Mouse (Mus musculus) embryonic fibroblast, embryonic 13.5 days (primary cell): Measurements from ENCODE around the gene Syt2. TPM values are rescaled to one million over a fixed set of nuclear protein-coding genes. Genes with fewer than 3 reads are reported as not detected.

Experiments
- H3K27ac ChIP-seq: 2 replicates; pipeline ENCODE4 v1.5.1; 2012; ENCODE audit warnings: low read length, control low read depth, inconsistent platforms; ENCODE audit not compliant: insufficient read depth
- H3K4me1 ChIP-seq: 2 replicates; pipeline ENCODE4 v1.6.1; 2011; ENCODE audit warnings: low read length; ENCODE audit not compliant: control insufficient read depth, insufficient read depth
- H3K4me3 ChIP-seq: 2 replicates; pipeline ENCODE4 v1.5.1; 2011; ENCODE audit warnings: mild to moderate bottlenecking, control low read depth, low read length; ENCODE audit not compliant: insufficient read depth
- CTCF ChIP-seq: IDR thresholded peaks from 2 replicates; pipeline ENCODE4 v1.5.1; 2011; ENCODE audit warnings: mild to moderate bottlenecking, control low read depth, low read length, moderate library complexity, borderline replicate concordance; ENCODE audit not compliant: insufficient read depth
- POLR2A ChIP-seq: IDR thresholded peaks from 2 replicates; pipeline ENCODE4 v1.6.1; 2011; ENCODE audit warnings: low read depth, mild to moderate bottlenecking, control low read depth, low read length, moderate library complexity
- polyA plus RNA-seq: library from polyadenylated mRNA; stranded (reverse); fragments of >200 nt; gene quantifications from 2 replicates; pipeline ENCODE4 v1.2.4, GENCODE M21; 2011; ENCODE audit warnings: low read depth; ENCODE audit not compliant: missing spikeins, insufficient read length

Gene Syt2
- not detected in 2 replicates for polyA plus RNA-seq

- Histone ChIP-seq H3K27ac (no peak within 1 kb of the TSS), H3K4me1 (0 out of 2 replicates have a peak, but pooled peaks cover 2% of the 10 kb centered on the region), H3K4me3 (peak within 1 kb of the TSS; percentile 26)
- no peak for TF ChIP-seq POLR2A
- no peak for TF ChIP-seq CTCF
Observed at GRCm38 (mm10) chr1:134646261-134646962, at the start of gene Syt2. Syt2 (plus strand) TSS chr1:134646677.

- no peak for TF ChIP-seq POLR2A
- no peak for TF ChIP-seq CTCF
- no peak overlapping the region for H3K27ac ChIP-seq
Observed at GRCm38 (mm10) chr1:134597339-134598054, 49.0 kb upstream of the Syt2 start.

GRCm38 (mm10) chr1:134604086-134604485 lies 42.4 kb upstream of the Syt2 start:
- H3K27ac ChIP-seq, result no peak overlapping the region
- no peak overlapping the region for H3K4me3 ChIP-seq
- no peaks in the 10 kb centered on the region for H3K4me1 ChIP-seq
- TF ChIP-seq POLR2A (no peak), CTCF (no peak)

More at GRCm38 (mm10) chr1:134597339-134598054, 49.0 kb upstream of the Syt2 start:
- no peak overlapping the region for H3K4me3 ChIP-seq
- H3K4me1 ChIP-seq, result no peaks in the 10 kb centered on the region

GRCm38 (mm10) chr1:134605670-134606069 lies 40.8 kb upstream of the Syt2 start:
- H3K27ac ChIP-seq, result no peak overlapping the region
- no peak for TF ChIP-seq POLR2A
- no peak for TF ChIP-seq CTCF
- no peak overlapping the region for H3K4me3 ChIP-seq
- no peaks in the 10 kb centered on the region for H3K4me1 ChIP-seq

- no peak overlapping the region for H3K27ac ChIP-seq
- no peaks in the 10 kb centered on the region for H3K4me1 ChIP-seq
- no peak for TF ChIP-seq POLR2A
- TF ChIP-seq CTCF, result no peak
- no peak overlapping the region for H3K4me3 ChIP-seq
Observed at GRCm38 (mm10) chr1:134606381-134606780, 40.1 kb upstream of the Syt2 start.

GRCm38 (mm10) chr1:134607279-134607678 lies 39.2 kb upstream of the Syt2 start:
- no peak for TF ChIP-seq CTCF
- TF ChIP-seq POLR2A, result no peak
- Histone ChIP-seq H3K4me3 (no peak overlapping the region), H3K4me1 (no peaks in the 10 kb centered on the region), H3K27ac (no peak overlapping the region)

- TF ChIP-seq POLR2A, result no peak
- no peak for TF ChIP-seq CTCF
Observed at GRCm38 (mm10) chr1:134609172-134609571, 37.3 kb upstream of the Syt2 start.

GRCm38 (mm10) chr1:134614554-134614953 lies 31.9 kb upstream of the Syt2 start:
- Histone ChIP-seq H3K4me3 (no peak overlapping the region), H3K4me1 (no peaks in the 10 kb centered on the region), H3K27ac (no peak overlapping the region)
- TF ChIP-seq POLR2A (no peak), CTCF (no peak)

More at GRCm38 (mm10) chr1:134609172-134609571, 37.3 kb upstream of the Syt2 start:
- Histone ChIP-seq H3K27ac (no peak overlapping the region), H3K4me3 (no peak overlapping the region), H3K4me1 (no peaks in the 10 kb centered on the region)

- no peak overlapping the region for H3K27ac ChIP-seq
- TF ChIP-seq CTCF (no peak), POLR2A (no peak)
- no peak overlapping the region for H3K4me3 ChIP-seq
- H3K4me1 ChIP-seq, result no peaks in the 10 kb centered on the region
Observed at GRCm38 (mm10) chr1:134614988-134615387, 31.5 kb upstream of the Syt2 start.

GRCm38 (mm10) chr1:134617656-134618055 lies 28.8 kb upstream of the Syt2 start:
- TF ChIP-seq POLR2A (no peak), CTCF (no peak)
- no peak overlapping the region for H3K4me3 ChIP-seq
- no peak overlapping the region for H3K27ac ChIP-seq
- H3K4me1 ChIP-seq, result no peaks in the 10 kb centered on the region
